Mouse (Mus musculus) liver, embryonic 18 days (tissue): ENCODE results near the gene AL732309.1. TPM values are rescaled to one million over a fixed set of nuclear protein-coding genes. Genes with fewer than 3 reads are reported as not detected.

Experiments used
- polyA plus RNA-seq: library from polyadenylated mRNA; depleted of rRNA; stranded (reverse); fragments of >200 nt; gene quantifications from 2 replicates; pipeline ENCODE4 v1.2.3, GENCODE M21; 2012; rRNA removed

The AL732309.1 gene
- 4.5 and 4.6 TPM in 2 replicates for polyA plus RNA-seq

DNA sequence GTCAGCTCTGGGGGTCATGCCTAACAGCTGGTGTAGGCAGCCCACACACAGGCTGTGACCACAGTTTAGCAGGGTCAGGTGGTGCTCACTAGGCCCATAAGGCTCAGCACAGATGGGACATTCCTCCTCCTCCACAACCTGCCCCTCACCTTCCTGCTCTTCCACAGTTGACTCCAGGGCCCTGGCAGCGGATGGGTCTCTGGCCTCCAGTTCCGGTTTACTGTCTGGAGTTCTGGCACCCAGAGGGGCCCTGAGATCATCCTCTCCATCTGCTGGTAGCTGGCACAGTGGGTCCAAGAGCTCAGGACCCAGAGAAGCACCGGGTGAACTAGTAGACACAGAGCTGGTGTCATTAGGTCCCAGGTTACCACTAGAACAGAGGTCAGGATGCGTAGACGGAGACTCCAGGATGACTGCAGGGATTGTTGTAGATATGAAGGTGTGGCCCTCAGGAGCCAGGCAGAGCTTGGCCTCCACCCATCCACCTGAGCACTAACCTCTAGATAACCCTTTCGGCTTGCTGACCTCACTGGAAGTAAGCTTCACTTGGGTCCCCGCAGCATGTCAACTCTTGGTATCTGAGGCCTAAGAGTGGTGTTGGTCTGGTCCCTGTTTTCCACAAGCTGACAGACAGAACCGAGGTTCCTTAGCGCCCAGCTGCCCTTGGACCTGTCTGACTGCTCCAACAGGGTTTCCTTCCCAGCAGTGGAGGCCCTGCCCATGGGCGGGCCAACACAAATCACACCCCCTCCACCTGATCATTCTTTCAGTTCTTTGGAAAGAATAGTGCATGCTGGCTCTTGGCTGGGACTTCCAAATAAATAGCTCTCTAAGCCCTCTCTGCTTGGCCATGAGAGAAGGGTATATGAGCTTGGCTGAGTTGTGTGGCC, at the start of gene AL732309.1:
Gene AL732309.1, minus strand, starts transcription at position 681 of the 890 bp plus-strand sequence.

DNA sequence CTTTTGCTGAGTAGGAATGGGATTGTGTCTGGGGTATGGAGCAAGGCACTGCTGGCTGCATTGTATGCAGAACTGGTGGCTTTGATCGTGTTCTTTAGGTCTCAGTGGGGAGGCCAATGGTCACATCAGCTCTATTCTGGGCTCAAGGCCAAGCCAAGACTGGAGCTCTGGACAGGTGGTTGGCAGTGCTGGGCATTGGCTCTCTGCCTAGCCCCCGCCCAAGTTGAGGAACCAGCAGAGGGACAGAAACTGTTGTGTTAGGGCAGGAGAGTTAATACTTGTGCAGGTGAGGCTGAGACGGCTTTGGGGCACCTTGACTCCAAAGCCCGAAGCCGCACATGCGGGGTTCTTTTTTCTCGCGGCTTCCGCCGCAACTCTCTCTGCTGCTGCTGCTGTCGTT, 43.0 kb upstream of the AL732309.1 start, which contains the start of gene Lrrc26:
Gene Lrrc26, plus strand, starts transcription at position 265 of the 400 bp plus-strand sequence.

DNA sequence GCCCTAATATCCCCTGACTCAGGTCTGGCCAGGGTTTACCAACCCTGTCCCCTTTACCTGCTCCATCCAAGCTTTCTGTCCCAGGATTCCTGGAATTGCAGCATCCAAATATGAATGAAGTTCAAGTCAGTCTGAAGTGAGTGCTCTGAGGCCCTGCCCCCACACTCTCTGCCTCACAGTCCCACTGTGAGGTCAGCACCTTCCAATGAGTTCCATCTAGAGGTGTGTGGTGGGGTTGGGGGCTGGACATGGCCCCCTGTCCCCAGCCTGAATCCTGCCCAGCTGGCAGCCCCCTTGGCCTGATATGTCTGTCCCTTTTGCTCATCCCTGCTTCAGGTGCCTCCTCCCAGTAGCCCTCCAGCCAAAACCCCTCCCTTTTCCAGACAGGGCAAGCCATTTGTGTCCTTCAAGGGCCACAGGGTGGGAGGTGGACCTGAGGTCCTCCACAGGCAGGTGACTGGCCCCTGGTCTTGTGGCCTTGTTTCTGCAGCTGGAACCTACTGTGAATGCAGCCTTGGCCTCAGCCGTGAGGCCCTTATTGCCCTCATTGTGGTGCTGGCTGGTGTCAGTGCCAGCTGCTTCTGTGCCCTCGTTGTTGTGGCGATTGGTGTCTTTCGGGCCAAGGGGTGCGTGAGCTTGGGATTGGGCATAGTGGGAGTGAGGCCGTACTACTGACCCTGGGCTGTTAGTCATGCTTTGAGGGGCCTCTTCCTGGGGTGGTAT, 41.4 kb upstream of the AL732309.1 start, which contains the start of gene Tmem210:
Gene Tmem210, plus strand, starts transcription at position 219 of the 723 bp plus-strand sequence.

GRCm38 (mm10) chr2:25271827-25272511, 25.3 kb upstream of the AL732309.1 start, which contains the start of the genes Ssna1 and Anapc2:
Gene Ssna1, minus strand, starts transcription at chr2:25272438.
Gene Anapc2, plus strand, starts transcription at chr2:25272478.

DNA sequence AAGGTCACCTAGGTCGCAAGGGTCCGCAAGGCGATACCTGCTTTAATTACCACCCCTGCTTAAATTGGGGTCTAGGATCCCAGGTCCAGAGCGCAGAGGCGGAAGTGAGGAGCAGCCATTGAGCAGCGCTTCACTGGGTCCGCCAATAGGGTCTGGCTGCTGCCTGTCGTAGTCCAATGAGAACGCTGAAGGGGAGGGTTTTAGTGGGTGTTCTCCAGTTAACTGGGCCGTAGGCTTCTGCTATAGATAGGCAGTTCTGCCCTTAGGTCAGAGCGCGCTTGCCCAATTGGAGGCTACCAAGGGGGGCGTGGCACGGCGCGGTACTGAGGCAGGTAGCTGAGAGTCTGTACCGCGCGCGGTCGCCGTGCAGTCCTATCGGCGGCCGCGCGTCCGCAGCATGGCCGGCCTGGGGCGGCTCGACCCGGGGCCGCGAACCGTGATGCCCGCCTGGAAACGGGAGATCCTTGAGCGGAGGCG, 15.7 kb upstream of the AL732309.1 start, which contains the start of gene Tprn:
Gene Tprn, plus strand, starts transcription at position 328 of the 477 bp plus-strand sequence.

DNA sequence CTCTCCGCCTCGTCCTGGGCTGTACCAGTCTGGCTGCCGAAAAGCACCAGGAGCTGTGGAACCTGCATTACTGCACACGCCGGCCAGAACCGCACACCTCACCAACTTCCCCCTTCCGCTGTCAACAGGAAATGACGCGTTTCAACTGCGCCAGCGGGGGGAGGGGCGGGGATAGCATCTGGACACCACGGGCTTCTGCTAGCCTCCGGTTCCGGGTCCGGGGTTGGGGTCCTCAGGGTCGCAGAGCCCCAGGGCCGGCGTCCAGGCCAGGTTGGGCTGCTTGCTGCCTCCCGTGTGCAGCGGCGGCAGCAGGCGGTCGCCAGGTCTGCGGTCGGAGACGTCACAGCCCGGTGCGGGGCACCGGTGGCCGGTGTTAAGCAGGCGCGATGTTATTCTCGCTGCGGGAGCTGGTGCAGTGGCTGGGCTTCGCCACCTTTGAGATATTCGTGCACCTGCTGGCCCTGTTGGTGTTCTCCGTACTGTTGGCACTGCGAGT, 8.7 kb upstream of the AL732309.1 start, which contains the start of gene Tmem203:
Gene Tmem203, plus strand, starts transcription at position 156 of the 496 bp plus-strand sequence.

DNA sequence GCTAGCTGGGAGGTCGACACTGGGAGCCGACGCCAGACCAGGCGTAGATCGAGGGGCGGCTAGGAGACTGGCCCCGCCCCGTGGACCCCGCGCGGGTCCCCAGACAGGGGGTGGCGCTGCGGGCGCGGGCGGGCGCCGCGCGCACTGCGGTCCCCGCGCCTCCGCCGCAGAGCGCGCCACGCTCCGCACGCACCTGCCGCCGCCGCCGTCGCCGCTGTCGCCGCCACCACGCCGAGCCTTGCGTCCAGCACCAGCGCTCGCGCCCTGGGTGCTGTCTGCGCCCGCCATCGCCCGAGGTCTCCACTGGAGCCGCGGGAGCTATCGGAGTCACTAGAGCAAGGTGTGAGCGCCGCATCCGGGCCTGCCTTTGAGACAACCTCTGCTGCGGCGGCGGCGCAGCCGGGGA, 4.6 kb downstream of the AL732309.1 start, which contains the start of the genes Rnf208 and Cysrt1:
Gene Rnf208, plus strand, starts transcription at position 155 of the 406 bp plus-strand sequence.
Gene Cysrt1, minus strand, starts transcription at position 352 of the 406 bp plus-strand sequence.

GRCm38 (mm10) chr2:25236614-25237013, 10.0 kb downstream of the AL732309.1 start, which contains the start of gene Rnf224:
Gene Rnf224, minus strand, starts transcription at chr2:25236787.

GRCm38 (mm10) chr2:25234050-25234449, 12.6 kb downstream of the AL732309.1 start, which contains the start of gene Slc34a3:
Gene Slc34a3, minus strand, starts transcription at chr2:25234364.

GRCm38 (mm10) chr2:25224492-25224765, 22.2 kb downstream of the AL732309.1 start, which contains the start of gene Tubb4b:
Gene Tubb4b, minus strand, starts transcription at chr2:25224702.

DNA sequence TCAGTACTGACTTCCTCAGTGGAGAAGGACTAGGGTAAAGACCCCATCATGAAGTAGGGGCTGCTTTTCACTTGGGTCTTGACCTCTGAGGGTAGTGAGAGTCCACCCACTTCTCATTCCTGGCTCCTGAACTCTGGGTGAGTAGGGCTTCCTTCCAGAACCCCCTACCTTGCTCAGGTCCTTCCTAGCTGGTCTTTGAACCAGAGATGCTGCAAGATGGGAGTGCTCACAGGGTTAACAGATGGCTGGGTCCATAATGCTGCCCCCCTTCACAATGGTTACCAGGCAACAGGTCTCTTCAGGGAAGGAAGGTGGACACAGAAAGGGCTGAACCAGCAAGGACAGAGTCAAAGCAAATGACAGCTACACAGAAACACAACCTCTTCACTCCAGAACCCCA, 28.2 kb downstream of the AL732309.1 start, which contains the start of gene Fam166a:
Gene Fam166a, plus strand, starts transcription at position 301 of the 400 bp plus-strand sequence.

DNA sequence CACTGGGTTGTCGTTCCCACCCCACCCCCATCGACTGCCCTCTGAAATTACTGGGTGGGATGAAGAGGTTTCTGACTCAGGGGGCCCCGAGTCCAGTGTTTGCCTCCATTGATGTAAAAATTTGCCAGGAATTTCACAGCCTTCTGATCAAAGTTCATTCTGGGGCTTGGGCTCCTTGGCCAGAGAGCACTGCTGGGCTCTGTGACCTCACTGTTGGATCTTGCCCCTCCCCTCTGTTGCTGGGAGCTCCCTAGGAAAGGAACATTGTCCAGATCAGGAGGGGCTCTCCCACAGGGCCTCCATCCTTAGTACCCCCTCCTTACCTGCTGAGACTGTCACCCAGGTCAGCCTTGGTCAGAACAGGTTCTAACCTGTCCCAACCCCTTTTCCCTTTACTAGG, 32.2 kb downstream of the AL732309.1 start, which contains the start of gene Stpg3:
Gene Stpg3, minus strand, starts transcription at position 194 of the 400 bp plus-strand sequence.

DNA sequence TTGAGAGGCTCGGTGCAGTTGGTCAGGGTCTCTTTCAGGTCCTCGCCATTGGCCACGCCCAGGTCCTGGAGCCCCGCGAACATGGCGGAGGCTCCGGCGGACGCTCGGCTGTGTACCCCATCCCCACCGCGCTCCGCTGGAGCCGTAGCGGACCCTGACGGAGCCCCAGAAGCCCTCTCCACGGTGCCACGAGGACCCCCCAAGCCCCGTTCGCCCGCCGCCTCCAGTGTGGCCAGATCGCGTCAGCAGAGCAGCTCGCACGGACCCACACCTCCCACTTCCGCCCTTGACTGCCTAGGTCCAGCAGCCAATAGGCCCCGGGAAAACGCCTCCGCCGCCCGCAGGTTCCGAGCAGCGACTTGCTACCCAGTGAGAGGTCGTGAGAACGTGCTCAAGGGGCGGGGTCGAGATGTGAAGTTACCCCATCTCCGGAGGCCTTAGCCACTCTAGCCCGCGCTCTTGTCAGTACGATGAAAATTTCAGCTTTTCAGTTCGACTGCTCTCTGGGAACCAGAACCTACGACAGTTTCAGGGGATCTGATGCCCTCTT, 35.5 kb downstream of the AL732309.1 start, which contains the start of gene Nelfb:
Gene Nelfb, minus strand, starts transcription at position 369 of the 550 bp plus-strand sequence.

GRCm38 (mm10) chr2:25196172-25196954, 50.3 kb downstream of the AL732309.1 start, which contains the start of gene Tor4a:
Gene Tor4a, minus strand, starts transcription at chr2:25196886.

Other genes starting within 250 kb of the AL732309.1 start
- 31.2 and 35.7 TPM in 2 replicates for gene Nsmf, start 192.5 kb downstream of the AL732309.1 start, polyA plus RNA-seq
- gene Entpd8, start 166.6 kb downstream of the AL732309.1 start, polyA plus RNA-seq: 36.7 and 53.2 TPM in 2 replicates
- gene Noxa1, start 151.7 kb downstream of the AL732309.1 start, polyA plus RNA-seq: 0.72 and 0.76 TPM in 2 replicates
- gene Nrarp, start 66.1 kb downstream of the AL732309.1 start, polyA plus RNA-seq: 2.5 and 3.5 TPM in 2 replicates
- gene Tor4a, start 50.0 kb downstream of the AL732309.1 start, polyA plus RNA-seq: 6.2 and 6.6 TPM in 2 replicates
- 17.8 and 19.8 TPM in 2 replicates for gene Nelfb, start 35.4 kb downstream of the AL732309.1 start, polyA plus RNA-seq
- gene Stpg3, start 32.2 kb downstream of the AL732309.1 start, polyA plus RNA-seq: not detected in 2 replicates
- gene Fam166a, start 28.1 kb downstream of the AL732309.1 start, polyA plus RNA-seq: not detected in 2 replicates
- 344 and 395 TPM in 2 replicates for gene Tubb4b, start 22.2 kb downstream of the AL732309.1 start, polyA plus RNA-seq
- gene Slc34a3, start 12.5 kb downstream of the AL732309.1 start, polyA plus RNA-seq: 0.05 TPM in 1 of 2 replicates, not detected in the other
- 0.02 TPM in 1 of 2 replicates, not detected in the other for gene Rnf224, start 10.1 kb downstream of the AL732309.1 start, polyA plus RNA-seq
- gene Rnf208, start 4.6 kb downstream of the AL732309.1 start, polyA plus RNA-seq: 0.78 TPM in 2 replicates
- not detected in 2 replicates for gene Cysrt1, start 4.4 kb downstream of the AL732309.1 start, polyA plus RNA-seq
- gene Tmem203, start 8.6 kb upstream of the AL732309.1 start, polyA plus RNA-seq: 12.7 and 14.9 TPM in 2 replicates
- 2.4 and 3.4 TPM in 2 replicates for gene Tprn, start 15.8 kb upstream of the AL732309.1 start, polyA plus RNA-seq
- gene Ssna1, start 25.6 kb upstream of the AL732309.1 start, polyA plus RNA-seq: 48.3 and 51.8 TPM in 2 replicates
- gene Anapc2, start 25.6 kb upstream of the AL732309.1 start, polyA plus RNA-seq: 19.6 and 21.3 TPM in 2 replicates
- gene Tmem210, start 41.3 kb upstream of the AL732309.1 start, polyA plus RNA-seq: not detected in 2 replicates
- 0.05 TPM in 1 of 2 replicates, not detected in the other for gene Lrrc26, start 43.1 kb upstream of the AL732309.1 start, polyA plus RNA-seq
- gene Grin1, start 72.3 kb upstream of the AL732309.1 start, polyA plus RNA-seq: 0.01 TPM in 1 of 2 replicates, not detected in the other
- 5.0 and 5.1 TPM in 2 replicates for gene Man1b1, start 85.5 kb upstream of the AL732309.1 start, polyA plus RNA-seq
- gene Dpp7, start 109.5 kb upstream of the AL732309.1 start, polyA plus RNA-seq: 16.5 and 17.1 TPM in 2 replicates
- 7.3 and 8.2 TPM in 2 replicates for gene Uap1l1, start 118.8 kb upstream of the AL732309.1 start, polyA plus RNA-seq
- 8.4 and 10.1 TPM in 2 replicates for gene Sapcd2, start 125.5 kb upstream of the AL732309.1 start, polyA plus RNA-seq
- 6.0 and 7.2 TPM in 2 replicates for gene Entpd2, start 149.0 kb upstream of the AL732309.1 start, polyA plus RNA-seq
- gene Npdc1, start 152.5 kb upstream of the AL732309.1 start, polyA plus RNA-seq: 6.9 and 7.6 TPM in 2 replicates
- gene Fut7, start 176.4 kb upstream of the AL732309.1 start, polyA plus RNA-seq: 0.87 and 0.96 TPM in 2 replicates
- 2.1 and 2.4 TPM in 2 replicates for gene Abca2, start 181.8 kb upstream of the AL732309.1 start, polyA plus RNA-seq
- gene Clic3, start 210.0 kb upstream of the AL732309.1 start, polyA plus RNA-seq: 1.8 and 2.3 TPM in 2 replicates
- 12.5 and 13.0 TPM in 2 replicates for gene Paxx, start 214.2 kb upstream of the AL732309.1 start, polyA plus RNA-seq
- 0.68 and 0.72 TPM in 2 replicates for gene Ptgds, start 223.2 kb upstream of the AL732309.1 start, polyA plus RNA-seq
- gene Lcn12, start 247.0 kb upstream of the AL732309.1 start, polyA plus RNA-seq: not detected in 2 replicates